Mouse (Mus musculus): ENCODE results near the gene Nanos3.

Gene Nanos3

DNA sequence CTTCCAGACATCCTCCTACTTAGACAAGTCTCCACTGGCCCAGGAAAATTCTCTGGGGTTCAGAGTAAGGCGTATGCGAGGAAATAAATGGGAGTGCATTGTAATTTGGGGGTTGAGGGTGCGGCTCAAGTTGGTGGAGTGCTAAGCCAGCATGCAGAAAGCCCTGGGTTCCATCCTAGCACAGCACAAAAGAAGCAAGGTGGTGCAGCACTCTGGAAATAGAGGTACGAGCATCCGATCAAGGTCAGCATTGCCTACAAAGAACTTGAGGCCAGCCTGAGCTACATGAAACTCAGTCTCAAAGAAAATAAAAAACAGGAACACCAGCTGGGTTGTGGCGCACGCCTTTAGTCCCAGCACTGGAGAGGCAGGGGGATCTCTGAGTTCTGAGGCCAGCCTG is at the start of gene Nanos3:
Gene Nanos3 (minus strand): TSS at position 101 of the 400 bp plus-strand sequence.
- DNase-seq (ENCODE audit: extremely low read depth, insufficient read length, low spot score) = no peak

DNA sequence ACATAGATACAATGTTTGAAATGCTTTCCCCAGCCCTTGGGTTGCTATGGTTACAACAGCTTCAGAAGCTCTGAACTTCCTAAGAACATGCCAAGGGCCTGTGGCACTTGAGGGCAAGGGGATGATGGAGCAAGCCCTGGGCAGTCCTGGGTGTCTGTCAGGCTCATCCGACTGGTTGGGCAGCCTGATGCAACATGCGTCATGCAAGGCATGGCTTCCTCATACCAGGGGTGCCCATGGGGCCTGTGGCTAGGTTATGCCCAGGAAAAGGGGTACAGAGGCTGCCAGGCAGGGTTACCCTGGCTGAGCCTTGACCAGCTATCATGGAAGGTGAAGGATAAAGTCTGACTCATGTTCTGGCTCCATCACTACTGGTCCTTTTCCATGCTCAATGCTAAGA is 48.0 kb upstream of the Nanos3 start:
- peak; percentile 35 for DNase-seq (ENCODE audit: extremely low read depth, insufficient read length, low spot score)

DNA sequence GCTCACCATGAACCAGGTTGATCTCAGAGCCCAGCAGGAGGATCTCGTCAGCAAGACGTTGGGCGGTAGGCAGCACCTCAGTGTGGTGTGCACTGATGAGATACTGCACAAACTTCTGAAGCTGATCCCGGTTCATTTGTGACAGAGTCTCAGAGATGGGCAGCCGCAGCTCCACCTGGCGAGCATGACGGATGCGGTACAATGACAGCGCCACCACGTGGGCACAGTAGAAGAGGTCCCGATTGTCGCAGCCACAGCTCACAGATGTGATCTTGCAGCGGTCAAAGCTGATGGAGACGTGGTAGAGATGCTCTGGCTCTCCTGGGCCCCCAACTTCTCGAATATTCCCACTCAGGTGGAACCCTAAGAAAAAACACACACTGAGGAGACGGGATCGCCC is 45.7 kb upstream of the Nanos3 start:
- no peak for DNase-seq (ENCODE audit: extremely low read depth, insufficient read length, low spot score)

DNA sequence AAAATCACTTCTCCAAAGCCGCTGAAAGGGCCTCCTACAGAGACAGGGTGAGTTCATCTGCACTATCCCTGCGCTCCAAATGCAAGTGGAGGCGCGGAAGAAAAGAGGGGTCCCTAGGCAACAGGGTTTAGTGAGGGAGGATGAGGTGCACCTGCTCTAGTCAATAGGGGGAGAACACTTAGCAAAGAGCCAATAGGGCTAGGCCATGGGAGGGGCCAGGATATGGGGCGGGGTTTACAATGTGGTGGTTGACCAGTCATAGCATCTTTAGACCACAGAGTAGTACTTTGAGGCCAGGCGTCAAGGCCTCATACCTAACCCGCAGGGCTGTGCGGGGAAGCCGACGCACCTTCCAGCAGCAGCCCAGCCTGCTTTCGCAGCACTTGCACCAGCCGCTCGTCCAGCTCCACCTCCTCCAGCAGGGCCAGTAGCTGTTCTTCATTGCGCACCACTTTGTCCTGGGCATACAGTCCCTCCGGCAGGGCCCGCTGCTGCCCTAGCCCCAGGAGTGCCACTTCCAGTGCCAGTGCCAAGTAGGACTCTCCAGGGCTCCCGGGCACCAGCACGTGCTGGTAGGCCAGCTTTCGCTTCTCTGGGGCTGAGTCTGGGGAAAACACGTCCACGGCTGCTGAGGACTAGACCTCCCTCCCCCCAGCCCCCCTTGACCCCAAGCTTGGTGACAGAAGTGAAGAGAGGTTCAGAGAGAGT is 38.5 kb upstream of the Nanos3 start:
- no peak for DNase-seq (ENCODE audit: extremely low read depth, insufficient read length, low spot score)

DNA sequence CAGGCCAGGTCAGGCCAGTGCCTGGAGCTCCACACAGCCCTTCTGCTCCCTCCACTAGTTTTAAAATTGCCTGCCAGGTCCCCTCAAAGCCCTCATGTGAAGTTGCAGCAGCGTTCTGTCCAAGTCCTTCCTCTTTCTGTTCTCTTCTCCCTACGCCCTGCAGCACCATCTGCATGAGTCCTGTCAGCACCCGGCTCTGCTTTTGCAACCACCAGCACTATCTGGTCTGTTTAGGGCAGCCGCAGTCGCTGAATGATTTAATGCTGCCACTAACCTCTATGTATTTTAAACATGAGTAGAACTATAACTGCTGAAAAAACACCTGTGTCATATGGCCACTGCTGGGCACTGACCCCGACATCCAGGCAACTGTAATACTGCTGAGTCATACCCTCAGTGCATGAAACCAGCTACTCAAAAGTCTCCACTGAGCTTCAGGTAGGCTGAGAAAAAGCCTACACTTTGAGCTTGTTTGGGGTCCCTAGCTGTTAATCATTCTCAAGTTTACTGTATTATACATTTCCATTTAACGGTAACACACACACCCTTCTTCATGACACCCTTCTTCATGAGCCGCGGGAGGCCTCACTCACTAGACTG is 37.6 kb upstream of the Nanos3 start:
- DNase-seq (ENCODE audit: extremely low read depth, insufficient read length, low spot score) = no peak

DNA sequence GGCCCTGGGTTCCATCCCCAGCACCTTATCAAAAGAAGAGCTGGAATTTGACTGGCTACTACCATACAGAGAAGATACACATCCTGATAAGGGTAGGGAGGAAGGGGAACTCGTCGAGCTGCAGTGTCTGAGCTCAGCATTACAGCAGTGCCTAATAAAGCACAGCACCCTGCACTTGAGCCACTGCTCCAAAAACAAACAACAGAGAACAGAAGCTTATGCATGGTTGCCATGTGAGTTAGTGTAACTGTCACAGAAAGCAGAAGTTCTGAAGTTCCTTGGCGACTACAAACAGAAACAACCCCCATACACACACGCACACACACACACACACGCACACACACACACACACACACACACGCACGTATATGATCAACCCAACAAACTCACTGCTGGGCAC is 35.1 kb upstream of the Nanos3 start:
- DNase-seq (ENCODE audit: extremely low read depth, insufficient read length, low spot score) = no peak

DNA sequence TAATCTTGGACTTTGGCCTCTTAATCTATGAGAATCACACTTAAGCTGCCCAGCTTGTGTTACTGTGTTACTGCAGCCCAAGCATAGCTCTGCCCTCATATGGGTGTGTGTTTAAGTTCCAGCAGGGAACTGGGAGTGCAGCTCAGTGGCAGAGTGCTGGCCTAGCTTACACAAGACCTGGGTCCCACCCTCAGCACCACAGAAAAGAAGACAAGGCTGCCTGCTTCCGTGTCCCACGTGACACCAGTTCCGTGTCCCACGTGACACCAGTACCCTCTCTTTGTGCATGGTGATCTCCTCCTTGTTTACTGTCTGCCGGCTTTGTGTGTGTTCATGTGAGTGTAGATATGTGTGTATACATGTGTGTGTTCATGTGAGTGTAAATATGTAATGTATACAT is 33.1 kb upstream of the Nanos3 start:
- no peak for DNase-seq (ENCODE audit: extremely low read depth, insufficient read length, low spot score)

DNA sequence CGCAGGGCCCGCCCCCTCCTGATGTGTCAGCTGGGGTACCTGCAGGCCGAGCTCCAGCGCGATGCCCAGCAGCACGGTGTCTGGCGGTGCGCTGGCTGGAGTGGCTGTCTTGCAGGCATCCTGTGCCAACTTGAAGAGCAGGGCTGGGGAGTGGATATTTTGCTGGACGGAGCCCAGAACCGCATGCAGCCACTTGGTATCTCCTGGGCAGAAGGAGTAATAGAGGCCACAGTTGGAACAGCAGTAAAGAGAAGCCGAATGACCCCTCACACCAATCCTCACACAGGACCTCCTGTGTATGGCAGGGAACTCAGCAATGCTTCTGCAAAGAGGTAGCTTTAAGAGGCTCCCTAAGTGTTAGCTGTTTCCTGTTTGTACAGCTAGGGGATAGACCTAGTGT is 32.2 kb upstream of the Nanos3 start:
- DNase-seq (ENCODE audit: extremely low read depth, insufficient read length, low spot score) = no peak

DNA sequence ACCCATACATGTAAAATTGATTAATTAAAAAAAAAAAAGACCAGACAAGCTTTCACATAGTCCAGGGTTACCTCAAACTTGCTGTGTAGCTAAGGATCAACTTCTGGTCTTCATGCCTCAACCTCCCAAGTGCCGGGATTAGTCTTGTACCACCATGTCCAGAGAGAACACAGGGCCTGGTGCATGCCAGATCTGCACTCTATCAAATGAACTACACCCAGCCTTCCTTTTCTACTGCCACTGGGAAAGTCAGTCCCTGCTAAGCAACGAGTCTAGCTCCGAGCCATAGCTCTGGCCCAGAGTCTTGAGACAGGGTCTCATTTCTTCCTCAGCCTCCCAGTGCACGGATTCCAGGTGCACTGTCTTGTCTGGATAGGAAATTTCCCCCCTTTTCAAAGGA is 28.3 kb upstream of the Nanos3 start:
- DNase-seq (ENCODE audit: extremely low read depth, insufficient read length, low spot score) = no peak

DNA sequence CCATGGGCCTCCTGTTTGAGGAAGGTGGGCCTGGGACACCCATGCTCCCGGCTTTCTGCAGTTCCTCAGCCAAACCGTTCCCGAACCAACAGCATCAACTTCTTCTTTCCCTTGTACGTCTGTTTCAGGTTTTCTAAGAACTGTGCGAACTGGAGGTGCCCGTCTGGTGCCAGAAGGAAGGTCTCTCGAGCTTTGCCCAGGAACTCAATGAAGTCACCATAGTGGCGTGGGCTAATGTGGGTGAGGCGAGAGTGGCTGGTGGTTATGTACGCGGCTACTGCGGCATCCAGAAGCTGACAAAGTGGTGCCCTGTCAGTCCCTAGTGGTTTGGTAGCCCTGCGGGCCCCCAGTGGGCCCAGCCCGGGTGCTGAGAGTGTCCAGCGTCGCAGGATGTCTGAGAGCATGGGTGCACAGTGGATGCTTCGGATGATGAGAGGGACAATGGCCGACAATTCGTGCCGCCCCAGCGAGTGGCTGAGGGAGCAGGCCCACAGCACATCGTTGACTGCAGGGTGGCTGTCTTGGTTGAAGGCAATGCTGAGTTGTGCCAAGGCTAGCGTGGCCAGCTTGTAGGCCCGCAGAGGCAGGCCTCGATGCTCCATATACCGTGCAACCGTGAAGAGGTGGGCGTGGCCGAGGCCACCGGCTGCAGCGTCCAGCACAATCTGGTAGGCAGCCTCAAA is 27.0 kb upstream of the Nanos3 start:
- DNase-seq (ENCODE audit: extremely low read depth, insufficient read length, low spot score) = no peak

DNA sequence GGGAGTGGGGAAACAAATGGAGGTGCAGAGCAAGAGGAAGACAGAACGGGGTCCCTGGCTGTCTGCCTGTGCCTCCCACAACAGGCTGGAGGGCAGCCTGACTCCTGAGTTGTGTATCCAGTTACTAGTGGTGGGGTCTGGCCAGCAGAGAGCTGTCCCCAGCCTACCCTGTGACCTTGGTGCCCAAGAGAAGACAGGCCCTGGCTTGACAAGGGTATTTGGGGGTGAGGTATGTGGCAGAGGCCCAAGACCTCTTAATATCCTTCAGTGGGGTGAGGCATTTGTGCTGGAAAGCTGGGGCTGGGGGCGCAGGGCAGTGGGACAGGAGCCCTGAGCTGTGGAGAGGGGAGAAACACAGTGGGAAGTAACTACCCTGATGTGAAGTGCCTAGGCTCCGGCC is 26.2 kb upstream of the Nanos3 start:
- peak; percentile 47 for DNase-seq (ENCODE audit: extremely low read depth, insufficient read length, low spot score)

DNA sequence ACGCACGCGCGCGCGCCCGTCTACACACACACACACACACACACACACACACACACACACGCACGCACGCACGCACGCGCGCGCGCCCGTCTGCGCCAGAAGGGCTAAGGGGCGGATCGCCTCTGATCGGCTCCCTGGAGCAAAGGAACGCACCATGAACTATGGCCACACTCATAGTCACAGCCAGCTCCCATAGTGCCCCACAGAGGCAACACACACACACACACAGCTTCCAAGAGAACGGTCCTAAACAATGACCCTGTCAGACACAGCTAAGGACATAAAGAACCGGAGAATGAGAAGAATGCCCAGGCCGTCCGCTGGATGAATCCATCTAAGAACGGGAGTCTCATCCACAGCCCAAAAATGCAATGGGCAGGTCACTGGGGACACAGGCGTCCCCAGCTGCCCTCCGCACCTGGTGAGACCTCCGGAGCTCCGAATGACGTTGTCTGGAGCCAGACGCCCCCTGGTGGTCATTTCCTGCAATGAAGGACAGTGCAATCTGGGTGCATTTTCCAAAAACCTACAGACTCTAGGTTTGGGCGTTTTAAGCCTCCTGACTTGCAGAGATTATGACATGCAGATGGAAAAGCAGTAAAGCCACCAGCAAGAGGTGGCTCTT is 25.3 kb upstream of the Nanos3 start:
- peak; percentile 68 for DNase-seq (ENCODE audit: extremely low read depth, insufficient read length, low spot score)

DNA sequence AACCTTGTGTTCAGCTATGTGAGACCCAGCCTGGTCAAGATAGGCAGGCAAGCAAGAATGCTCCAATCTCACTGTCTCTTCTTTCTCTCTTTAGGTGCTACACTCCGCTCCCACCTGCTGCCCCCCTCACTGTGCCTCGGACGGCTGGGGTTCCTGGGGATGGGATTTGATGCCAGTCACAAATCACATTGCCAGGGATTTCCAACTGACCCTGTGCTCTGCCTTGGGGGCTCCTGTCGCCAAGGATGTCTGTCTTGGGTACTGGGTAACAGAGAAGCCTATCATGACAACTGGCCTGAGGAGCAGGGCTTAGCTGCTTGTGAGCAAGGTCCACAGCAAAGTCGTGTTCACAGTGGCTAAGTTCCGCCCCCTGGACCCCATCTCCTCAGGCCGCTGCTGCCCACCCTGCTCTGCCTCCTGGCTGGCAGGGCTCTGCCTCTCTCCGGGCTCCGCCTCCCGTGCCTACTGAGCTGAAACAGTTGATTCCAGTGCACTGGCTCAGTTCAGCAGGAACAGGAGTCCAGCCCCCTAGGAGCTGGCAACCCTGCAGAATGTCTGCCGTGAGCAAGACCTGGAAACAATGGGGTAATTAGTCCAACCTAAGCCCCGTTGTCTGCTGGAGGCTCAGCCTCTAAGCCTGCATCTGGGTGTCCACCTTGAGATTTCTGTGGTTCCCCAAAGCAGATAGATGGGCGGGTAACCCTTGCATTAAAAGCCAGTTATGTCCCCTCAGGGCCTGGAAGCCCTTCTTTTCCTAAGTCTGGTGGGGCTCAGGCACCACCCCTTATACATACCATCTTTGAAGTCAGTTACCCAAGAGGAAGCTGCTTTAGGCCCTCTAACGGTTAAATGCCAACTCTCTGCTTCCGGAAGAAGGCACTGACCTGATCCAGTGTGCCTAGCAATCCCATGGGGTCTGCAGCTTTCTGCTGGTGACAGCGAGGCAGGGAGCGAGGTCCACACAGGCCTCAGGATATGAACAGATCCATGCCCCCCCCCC is 23.7 kb upstream of the Nanos3 start:
- no peak for DNase-seq (ENCODE audit: extremely low read depth, insufficient read length, low spot score)

DNA sequence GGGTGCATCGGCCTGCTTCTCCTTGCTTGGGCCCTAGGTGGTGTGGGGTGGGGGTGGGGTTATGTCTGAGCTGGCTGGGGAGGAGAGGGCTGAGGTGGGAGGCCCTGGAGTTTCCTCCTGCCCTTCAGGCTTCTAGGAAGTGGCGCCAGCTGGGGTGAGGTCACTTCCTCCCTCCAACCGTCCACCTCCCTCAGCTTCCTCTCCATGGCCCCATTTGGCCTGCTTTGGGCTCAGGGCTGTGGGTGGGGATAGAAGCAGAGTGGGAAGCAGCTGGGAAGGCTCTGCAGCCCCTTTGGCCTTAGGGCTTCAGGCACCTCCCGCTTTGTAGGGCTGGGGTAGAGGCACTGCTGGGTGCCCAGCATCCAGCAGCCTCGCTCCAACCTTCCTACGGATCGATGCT is 22.8 kb upstream of the Nanos3 start:
- no peak for DNase-seq (ENCODE audit: extremely low read depth, insufficient read length, low spot score)

DNA sequence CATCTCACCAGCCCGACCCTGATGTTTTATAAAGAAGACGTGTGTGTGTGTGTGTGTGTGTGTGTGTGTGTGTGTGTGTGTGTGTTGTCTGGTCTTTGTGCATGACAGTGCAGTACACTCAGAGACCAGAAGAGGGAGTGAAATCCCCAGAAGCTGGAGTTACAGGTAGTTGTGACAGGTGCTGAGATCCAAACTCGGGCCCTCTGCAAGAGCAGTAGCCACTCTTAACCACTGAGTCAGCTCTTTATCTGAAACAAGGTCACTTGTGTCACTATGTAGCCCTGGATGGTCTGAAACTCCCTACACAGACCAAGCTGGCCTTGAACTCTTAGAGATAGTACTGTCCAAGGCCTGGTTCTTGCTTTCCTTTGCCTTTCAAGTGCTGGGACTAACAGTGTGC is 21.6 kb upstream of the Nanos3 start:
- no peak for DNase-seq (ENCODE audit: extremely low read depth, insufficient read length, low spot score)

DNA sequence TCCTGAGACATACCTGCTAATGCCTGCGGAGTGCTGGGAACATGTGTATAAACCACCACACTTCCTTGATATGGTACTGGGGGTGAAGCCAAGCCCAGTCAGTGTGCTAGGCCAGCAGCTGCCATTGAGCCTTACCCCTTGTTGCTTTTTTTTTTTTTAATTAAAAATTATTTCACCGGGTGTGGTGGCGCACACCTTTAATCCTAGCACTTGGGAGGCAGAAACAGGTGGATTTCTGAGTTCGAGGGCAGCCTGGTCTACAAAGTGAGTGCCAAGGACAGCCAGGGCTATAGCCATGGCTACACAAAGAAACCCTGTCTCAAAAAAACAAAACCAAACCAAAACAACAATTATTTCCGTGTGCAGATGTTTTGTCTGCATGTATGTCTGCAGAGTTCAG is 20.1 kb upstream of the Nanos3 start:
- no peak for DNase-seq (ENCODE audit: extremely low read depth, insufficient read length, low spot score)

DNA sequence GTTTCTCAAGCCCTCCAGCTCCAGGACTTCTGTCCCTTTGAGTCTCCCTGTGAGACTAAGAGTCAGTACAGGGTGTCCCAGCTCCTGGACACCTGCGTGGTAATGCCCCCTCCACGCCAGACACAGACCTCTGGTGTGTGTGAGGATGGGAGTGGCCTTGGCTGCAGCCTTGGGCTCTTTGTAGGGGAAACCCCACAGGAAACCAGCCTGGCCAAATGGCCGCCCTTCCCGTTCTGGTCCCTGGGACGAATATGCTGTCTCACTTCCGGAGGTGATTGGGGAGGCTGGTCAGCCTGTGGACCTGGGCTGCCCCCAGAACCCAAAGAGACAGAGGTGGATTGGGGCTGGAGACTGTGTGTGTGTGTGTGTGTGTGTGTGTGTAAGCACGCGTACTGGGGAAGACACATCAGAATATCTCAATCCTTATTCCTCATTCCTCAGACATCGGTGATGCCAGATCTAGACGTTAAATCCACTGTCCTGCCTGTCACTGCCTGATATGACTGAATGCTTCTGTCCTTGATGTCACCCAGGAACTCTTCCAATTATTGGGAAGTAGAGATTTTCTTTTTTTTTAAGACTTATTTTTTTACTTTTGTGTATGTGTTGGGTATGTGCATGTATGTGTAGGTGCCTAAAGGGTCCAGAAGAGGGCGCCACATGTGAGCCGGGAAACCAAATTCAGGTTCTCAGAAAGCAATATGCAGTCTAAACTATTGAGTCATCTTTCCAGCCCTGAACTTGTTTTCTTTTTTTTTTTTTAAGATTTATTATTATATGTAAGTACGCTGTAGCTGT is 19.2 kb upstream of the Nanos3 start:
- peak; percentile 58 for DNase-seq (ENCODE audit: extremely low read depth, insufficient read length, low spot score)

DNA sequence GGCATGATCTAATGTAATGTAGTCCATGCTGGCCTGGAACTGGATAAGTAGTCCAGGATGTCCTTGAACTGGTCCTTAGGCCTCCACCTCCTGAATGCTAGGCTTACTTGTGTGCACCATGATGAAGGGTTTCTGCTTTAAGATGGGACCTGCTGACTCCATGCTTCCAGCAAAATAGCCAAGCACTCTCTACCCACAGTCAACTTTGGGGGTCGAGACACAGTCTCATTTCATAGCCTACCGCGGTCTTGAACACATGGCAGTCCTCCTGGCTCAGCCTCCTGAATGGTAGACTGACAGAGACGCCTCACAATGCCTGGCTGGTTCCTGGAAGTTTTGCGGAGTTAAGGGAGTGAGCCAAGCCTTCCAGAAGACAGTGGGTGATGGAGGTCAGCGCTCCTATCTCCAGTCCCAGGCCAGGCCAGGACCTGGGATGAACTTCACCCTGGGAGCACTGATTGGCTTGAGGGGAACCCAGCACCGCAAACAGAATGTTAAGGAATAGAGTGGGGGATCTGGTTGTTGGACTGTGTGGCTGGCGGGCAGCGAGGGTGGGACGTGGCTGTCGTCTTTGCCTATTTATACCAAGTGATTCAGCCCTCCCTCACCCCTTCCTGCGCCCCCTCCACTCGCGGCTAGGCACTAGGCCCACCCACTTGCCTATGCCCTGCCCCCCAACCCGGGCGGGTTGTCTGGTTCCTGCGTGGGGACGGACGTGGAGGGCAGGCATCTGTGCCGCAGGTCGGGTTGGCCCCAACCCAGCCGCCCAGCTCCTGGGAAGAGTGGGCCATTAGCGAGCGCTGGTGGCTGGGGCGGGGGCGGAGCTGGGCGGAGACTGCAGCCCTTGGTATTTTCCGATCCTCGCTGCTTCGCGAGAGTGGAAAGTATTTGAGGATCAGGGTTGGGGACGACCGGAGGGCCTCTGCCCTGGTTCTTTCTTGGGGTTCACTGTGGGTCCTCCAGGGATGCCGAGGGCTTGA is 18.2 kb upstream of the Nanos3 start:
- peak; percentile 93 for DNase-seq (ENCODE audit: extremely low read depth, insufficient read length, low spot score)

DNA sequence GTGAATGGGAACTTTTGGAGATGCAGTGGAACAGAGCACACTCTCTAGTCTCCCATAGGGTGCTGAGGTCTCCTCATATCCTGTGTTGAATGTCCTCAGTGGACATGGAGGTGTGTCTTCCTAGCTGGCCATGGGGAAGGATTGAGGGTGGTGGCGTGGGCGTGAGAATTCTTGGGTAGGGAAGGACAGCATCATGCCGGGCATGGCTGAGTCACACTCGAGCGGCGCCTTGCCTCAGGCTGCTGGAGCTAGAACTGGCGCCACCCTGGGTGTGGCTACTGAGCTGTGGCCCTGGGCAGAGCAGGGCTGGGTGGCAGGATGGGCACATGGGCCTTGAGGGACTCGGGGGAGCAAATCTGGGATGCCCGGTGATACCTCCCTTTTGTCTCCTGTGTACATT is 17.4 kb upstream of the Nanos3 start:
- peak; percentile 92 for DNase-seq (ENCODE audit: extremely low read depth, insufficient read length, low spot score)
